Mouse (Mus musculus) thymus, adult 2 months (tissue): ENCODE measurements around the gene Notch4.

Experiments
- CTCF ChIP-seq: fragments of 200-500 bp; IDR thresholded peaks from 2 replicates; pipeline ENCODE4 v1.5.1; 2012; ENCODE audit warnings: mild to moderate bottlenecking, control low read depth, low read length, moderate library complexity, borderline replicate concordance; ENCODE audit not compliant: control insufficient read depth, poor library complexity, insufficient read depth; ENCODE audit errors: extremely low read depth
- POLR2A ChIP-seq: fragments of 200-500 bp; IDR thresholded peaks from 2 replicates; pipeline ENCODE4 v1.6.1; 2012; ENCODE audit warnings: mild to moderate bottlenecking, low read length, control low read depth, moderate library complexity; ENCODE audit not compliant: control insufficient read depth, poor library complexity, insufficient read depth; ENCODE audit errors: extremely low read depth

GRCm38 (mm10) chr17:34563354-34563753 lies 714 bp upstream of the Notch4 start:
- TF ChIP-seq CTCF (no peak), POLR2A (no peak)
